Mouse (Mus musculus) limb, embryonic 10.5 days (tissue): ENCODE measurements around the gene Arsa. TPM values are rescaled to one million over a fixed set of nuclear protein-coding genes. Genes with fewer than 3 reads are reported as not detected.

Experiments used
- DNase-seq: peaks from one replicate; pipeline ENCODE4 v3.0.0-alpha.2; 2017; ENCODE audit warnings: low spot score
- H3K27ac ChIP-seq: fragments of 300-500 bp; sonication (generic); 2 replicates; pipeline ENCODE4 v1.5.1; 2016; ENCODE audit warnings: mild to moderate bottlenecking
- H3K27me3 ChIP-seq: fragments of 300-500 bp; sonication (generic); 2 replicates; pipeline ENCODE4 v1.6.1; 2016; ENCODE audit warnings: low read depth, mild to moderate bottlenecking; ENCODE audit not compliant: poor library complexity, severe bottlenecking
- H3K36me3 ChIP-seq: fragments of 300-500 bp; sonication (generic); 2 replicates; pipeline ENCODE4 v1.6.1; 2016; ENCODE audit warnings: mild to moderate bottlenecking, moderate library complexity
- H3K4me1 ChIP-seq: fragments of 300-500 bp; sonication (generic); 2 replicates; pipeline ENCODE4 v1.6.1; 2016
- H3K4me3 ChIP-seq: fragments of 300-500 bp; sonication (generic); 2 replicates; pipeline ENCODE4 v1.5.1; 2016; ENCODE audit warnings: mild to moderate bottlenecking, moderate library complexity
- H3K9me3 ChIP-seq: fragments of 300-500 bp; sonication (generic); replicated peaks from 2 replicates; pipeline ENCODE4 v1.6.1; 2016; ENCODE audit warnings: mild to moderate bottlenecking
- WGBS: fragments of 180-500 bp; shearing (Covaris S2); methylation state at CpG from one replicate; pipeline ENCODE4 v1.1.7; 2016; 5-methylcytosine and 5-hydroxymethylcytosine counted together
- polyA plus RNA-seq: library from polyadenylated mRNA; unstranded; fragments of >200 nt; fragmentation: Nextera tagmentation; extraction: Ambion mirVana; gene quantifications from 2 replicates; pipeline ENCODE4 v1.2.1, GENCODE M21; 2016

The Arsa gene
- polyA plus RNA-seq, 1 experiment from 2014 or later: 11.2 TPM

DNA sequence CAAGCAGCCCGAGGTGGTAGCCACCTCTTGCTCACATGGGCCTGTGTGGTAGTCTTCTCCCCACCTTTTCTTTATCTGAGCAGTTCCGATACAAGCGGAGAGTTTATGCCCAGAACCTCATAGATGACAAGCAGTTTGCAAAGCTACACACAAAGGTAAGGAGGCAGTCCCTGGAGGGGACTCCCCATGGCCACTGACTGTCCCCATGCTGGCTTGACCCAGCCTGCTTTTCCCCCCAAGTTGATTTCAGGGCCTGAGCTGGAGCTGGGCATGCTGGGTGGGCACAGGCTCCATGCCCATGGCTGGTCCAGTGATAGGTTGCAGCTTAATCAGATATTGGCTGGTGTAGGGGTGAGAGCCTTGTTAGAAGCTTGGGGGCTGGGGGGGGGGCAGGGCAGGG, 24.1 kb upstream of the Arsa start:
- DNase-seq: no peak
- Histone ChIP-seq H3K4me1 (peaks cover 47% of the 10 kb centered on the region), H3K36me3 (peaks cover 16% of the 10 kb centered on the region), H3K9me3 (no peaks in the 10 kb centered on the region), H3K4me3 (peak overlapping the region; percentile 66; the same call in 1 of the 2 replicates), H3K27me3 (peaks cover 55% of the 10 kb centered on the region), H3K27ac (no peak overlapping the region)
- WGBS: 85% methylated on average over 3 of the region's 3 CpGs

DNA sequence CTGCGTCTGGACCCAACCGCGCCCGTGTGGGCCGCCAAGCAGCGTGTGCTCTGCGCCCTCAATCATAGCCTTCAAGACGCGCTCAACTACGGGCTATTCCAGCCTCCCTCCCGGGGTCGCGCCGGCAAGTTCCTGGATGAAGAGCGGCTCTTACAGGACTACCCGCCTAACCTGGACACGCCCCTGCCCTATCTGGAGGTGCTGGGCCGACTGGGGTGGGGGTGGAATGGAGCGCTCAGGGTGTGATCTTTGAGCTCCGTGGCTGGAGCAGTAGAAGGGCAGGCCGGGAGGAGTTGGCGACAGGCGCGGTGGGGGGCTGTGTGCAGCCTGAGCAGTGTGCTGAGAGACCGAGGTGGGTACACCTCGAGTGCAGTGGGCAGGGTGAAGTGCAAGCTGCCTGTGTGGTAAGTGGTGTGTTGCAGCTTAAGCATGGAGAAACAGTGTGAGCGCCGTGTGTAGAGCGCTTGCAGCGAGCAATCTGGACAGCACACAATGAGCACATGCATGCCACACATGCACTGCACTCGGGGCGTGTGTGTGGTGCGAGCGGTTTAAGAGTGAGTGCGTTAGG, 23.1 kb upstream of the Arsa start:
- peaks cover 14% of the 10 kb centered on the region for H3K36me3 ChIP-seq
- peak overlapping the region; percentile 66 for H3K4me3 ChIP-seq
- H3K27ac ChIP-seq: peak overlapping the region; percentile 88
- no peaks in the 10 kb centered on the region for H3K9me3 ChIP-seq
- peaks cover 43% of the 10 kb centered on the region for H3K4me1 ChIP-seq
- DNase-seq: no peak
- peaks cover 60% of the 10 kb centered on the region for H3K27me3 ChIP-seq
- 1% methylated on average over 35 of the region's 35 CpGs for WGBS

DNA sequence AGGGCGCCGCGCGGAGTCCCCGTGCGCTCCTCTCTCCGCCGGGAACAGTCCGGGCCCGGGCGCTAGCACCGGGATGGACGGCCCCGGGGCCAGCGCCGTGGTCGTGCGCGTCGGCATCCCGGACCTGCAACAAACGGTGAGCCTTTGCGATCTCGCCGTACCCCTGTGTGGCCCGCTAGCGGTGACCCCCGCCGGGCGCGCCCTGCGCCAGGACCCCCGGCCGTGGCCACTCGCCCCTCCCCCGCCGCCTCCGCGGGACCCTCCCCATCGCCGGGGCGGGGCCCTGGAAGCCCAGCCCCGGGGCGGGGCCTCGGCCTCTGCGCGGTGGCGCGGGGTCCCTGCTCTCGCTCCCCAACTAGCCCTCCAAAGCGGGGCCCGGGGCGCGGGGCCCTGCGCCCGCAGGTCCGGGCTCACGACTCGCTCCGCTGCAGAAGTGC, 22.6 kb upstream of the Arsa start:
- WGBS: under 1% methylated on average over 54 of the region's 60 CpGs
- Histone ChIP-seq H3K9me3 (no peaks in the 10 kb centered on the region), H3K4me3 (peak overlapping the region; percentile 66), H3K36me3 (peaks cover 14% of the 10 kb centered on the region), H3K4me1 (peaks cover 38% of the 10 kb centered on the region), H3K27me3 (peaks cover 60% of the 10 kb centered on the region), H3K27ac (peak overlapping the region; percentile 88)
- DNase-seq: peak; percentile 86

DNA sequence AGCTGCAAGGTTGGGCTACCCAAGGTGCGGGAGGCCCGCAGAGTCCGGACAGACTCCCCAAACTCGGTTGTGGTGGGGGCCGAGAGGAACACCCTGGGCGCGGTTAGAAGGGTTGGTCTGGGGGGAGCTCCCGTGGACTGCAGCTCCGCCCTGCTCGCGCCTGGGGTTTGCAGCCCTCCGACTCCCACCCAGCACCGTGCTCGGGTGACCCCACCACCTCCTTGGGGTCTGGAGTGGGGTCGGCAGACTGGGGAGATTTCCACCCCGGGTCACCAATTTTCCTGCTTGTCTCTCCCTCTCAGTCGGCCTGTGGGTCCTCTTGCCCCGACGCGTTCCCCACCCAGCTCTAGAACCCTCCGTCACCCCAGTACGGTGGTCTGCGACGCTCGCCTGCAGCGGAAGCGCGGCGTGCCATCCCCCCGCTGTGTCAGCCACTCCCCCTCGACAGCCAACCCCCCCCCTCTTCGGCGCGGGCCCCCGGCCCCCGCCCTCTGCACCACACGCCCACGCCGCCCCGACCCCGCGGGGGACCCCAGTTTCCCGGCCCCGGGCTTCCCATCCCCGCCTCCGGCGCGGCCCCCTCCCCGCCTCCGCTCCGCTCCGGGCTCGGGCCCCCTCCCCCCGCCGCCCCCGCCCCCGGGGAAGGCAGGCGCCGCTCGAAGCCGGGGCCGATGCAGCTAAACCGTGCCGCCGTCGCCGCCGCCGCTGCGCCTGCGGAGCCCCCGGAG, 21.9 kb upstream of the Arsa start, which contains the start of gene Shank3:
Shank3 (plus strand) TSS at position 663 of the 728 bp plus-strand sequence.
- under 1% methylated on average over 71 of the region's 72 CpGs for WGBS
- Histone ChIP-seq H3K36me3 (peaks cover 12% of the 10 kb centered on the region), H3K27me3 (peaks cover 60% of the 10 kb centered on the region), H3K27ac (peak within 1 kb of the TSS; percentile 88), H3K9me3 (no peaks in the 10 kb centered on the region), H3K4me1 (peaks cover 38% of the 10 kb centered on the region), H3K4me3 (peak within 1 kb of the TSS; percentile 66)
- DNase-seq: peak; percentile 66

DNA sequence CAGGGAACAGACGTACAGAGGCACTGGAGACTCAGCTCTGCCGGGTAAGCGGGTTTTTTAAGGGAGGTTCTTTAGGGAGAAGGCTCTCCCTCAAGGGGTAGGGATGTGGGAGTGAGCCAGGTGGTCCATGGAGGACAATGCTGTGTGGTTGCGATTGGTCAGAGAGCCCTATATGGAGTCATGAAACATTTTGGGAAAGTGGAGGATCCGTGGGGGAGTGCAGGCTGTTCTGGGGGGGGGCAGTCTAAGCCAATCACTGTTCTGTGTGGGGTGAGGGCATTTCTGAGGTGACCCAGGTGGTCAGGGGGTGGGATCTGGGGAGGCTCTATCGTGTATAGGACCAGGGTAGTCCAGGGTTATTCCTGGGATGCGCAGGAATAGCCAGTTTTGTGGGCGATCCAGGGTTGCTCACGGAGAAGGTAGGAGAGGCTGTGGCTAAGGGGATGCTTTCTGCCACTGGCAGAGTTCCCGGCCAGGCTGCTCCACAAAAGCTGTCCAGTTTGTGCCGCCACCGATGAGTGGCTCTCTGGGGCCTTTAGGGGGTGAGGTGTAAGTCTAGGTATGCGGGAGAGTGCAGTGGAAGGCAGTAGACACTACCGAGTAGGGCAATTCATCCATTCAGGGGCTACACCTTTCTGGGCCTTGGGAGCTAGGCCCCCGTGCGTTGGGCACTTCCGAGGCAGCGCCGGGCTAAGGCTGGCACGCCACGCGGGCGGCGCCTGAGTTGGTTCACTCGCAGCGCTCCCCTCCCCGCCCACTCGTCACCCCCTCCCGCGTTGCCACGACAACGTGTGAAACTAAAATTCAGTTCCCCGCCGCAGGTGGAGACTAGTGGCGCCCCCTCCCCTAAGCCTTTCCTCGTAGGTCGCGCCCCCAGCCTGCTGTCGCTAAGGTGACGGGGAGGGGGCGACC, 21.1 kb upstream of the Arsa start:
- peak overlapping the region; percentile 88 for H3K27ac ChIP-seq
- WGBS: 2% methylated on average over 41 of the region's 41 CpGs
- H3K27me3 ChIP-seq: peaks cover 58% of the 10 kb centered on the region
- peaks cover 3% of the 10 kb centered on the region for H3K36me3 ChIP-seq
- H3K9me3 ChIP-seq: no peaks in the 10 kb centered on the region
- peaks cover 38% of the 10 kb centered on the region for H3K4me1 ChIP-seq
- H3K4me3 ChIP-seq: peak overlapping the region; percentile 66
- DNase-seq: peak; percentile 65

DNA sequence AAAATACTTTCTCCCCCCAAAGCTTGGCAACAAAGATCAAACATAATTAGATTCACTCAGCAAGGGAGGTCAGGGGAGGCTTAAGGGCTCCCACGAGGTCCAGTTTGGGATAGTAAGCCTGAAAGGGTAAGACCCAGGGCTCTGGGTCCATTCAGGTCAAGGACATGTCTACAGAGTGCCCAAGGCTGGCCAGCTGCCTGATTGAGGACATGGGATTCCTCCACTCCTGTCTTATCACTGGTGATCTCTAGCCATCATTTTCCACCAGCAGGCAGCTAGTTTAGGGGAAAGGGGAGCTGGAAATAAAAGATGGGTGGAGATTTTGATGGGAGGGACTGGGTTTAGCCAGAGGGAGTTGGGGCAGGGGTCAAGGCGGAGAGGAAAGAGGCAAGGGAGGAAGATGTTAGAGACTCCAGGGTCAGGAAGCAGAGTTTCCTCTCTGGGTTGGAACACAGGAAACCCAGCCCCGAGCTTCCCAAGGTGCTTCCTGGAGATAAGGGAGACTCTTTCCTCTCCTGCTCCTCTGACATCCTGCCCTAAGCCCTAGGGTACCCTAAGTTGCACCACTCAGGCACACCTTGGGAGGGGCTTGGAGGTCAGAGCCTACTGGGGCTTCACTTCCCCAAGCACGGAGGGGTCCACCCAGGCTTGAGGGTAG, 20.3 kb upstream of the Arsa start:
- WGBS: 32% methylated on average over 4 of the region's 4 CpGs
- Histone ChIP-seq H3K9me3 (no peaks in the 10 kb centered on the region), H3K27me3 (peaks cover 53% of the 10 kb centered on the region), H3K4me3 (peak overlapping the region; percentile 66), H3K4me1 (peaks cover 38% of the 10 kb centered on the region), H3K36me3 (no peaks in the 10 kb centered on the region), H3K27ac (peak overlapping the region; percentile 88; the same call in 1 of the 2 replicates)
- DNase-seq: no peak

DNA sequence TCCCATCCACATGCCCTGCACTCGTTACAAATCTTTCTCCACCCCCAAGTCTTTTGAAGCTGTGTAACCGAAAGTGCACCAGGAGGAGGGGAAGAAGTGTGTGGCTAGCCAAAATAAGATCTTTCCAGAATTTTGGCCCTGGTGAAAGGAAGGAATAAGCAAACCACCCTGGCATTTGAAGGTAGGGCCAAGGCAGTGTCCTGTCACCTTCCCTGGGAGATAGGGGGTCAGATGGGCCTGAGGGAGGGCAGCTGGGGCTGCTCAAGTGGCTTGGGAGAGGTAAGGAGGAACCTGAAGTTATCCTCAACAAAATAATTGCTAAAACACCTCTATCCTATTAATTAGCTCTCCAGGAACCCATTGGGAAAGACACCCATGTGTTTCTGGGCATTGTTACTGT, 19.6 kb upstream of the Arsa start:
- Histone ChIP-seq H3K4me1 (peaks cover 38% of the 10 kb centered on the region), H3K4me3 (no peak overlapping the region), H3K9me3 (no peaks in the 10 kb centered on the region), H3K27me3 (peaks cover 49% of the 10 kb centered on the region), H3K36me3 (no peaks in the 10 kb centered on the region), H3K27ac (no peak overlapping the region)
- no peak for DNase-seq
- WGBS: 31% methylated on average over 2 of the region's 2 CpGs

DNA sequence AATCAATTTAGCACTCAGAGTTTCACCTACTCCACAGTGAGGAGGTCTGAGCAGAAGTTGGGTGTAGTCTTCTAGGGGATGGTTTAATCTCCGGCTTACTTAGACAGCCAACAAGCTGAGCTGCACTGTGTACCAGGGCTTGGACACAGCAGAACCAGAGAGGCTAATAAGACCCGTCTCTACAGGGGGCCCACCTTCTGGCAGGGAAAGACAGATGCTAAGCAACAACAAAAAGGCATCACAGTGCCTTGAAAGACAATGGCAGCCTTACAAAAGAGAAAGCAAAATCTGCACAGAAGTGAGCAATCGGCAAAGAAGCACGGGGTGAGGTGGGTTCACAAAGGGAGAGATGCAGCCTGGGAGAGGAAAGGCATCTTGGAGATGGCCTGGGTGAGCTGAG, 18.9 kb upstream of the Arsa start:
- Histone ChIP-seq H3K27ac (no peak overlapping the region), H3K27me3 (peaks cover 42% of the 10 kb centered on the region), H3K9me3 (no peaks in the 10 kb centered on the region), H3K4me3 (no peak overlapping the region), H3K4me1 (peaks cover 36% of the 10 kb centered on the region), H3K36me3 (no peaks in the 10 kb centered on the region)
- DNase-seq: no peak
- 70% methylated on average over 4 of the region's 4 CpGs for WGBS

DNA sequence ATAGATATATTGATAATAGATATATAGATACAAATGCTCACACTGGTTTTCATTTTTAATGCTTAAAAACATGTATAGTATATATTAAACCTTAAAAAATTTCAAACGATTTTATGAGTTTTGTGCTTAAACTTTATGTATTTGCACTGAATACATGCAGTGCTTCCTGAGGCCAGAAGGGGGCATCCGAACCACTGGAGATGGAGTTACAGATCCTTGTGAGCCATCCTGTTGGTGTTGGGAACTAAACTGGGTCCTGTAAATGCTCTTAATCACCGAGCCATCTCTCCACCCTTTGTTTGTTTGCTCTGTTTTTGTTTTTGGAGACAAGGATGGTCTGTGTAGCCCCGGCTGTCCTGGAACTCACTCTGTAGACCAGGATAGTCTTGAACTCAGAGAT, 17.7 kb upstream of the Arsa start:
- H3K27me3 ChIP-seq: peaks cover 37% of the 10 kb centered on the region
- H3K9me3 ChIP-seq: no peaks in the 10 kb centered on the region
- H3K36me3 ChIP-seq: no peaks in the 10 kb centered on the region
- no peak overlapping the region for H3K27ac ChIP-seq
- 83% methylated on average over 4 of the region's 4 CpGs for WGBS
- no peak for DNase-seq
- no peak overlapping the region for H3K4me3 ChIP-seq
- peaks cover 25% of the 10 kb centered on the region for H3K4me1 ChIP-seq

DNA sequence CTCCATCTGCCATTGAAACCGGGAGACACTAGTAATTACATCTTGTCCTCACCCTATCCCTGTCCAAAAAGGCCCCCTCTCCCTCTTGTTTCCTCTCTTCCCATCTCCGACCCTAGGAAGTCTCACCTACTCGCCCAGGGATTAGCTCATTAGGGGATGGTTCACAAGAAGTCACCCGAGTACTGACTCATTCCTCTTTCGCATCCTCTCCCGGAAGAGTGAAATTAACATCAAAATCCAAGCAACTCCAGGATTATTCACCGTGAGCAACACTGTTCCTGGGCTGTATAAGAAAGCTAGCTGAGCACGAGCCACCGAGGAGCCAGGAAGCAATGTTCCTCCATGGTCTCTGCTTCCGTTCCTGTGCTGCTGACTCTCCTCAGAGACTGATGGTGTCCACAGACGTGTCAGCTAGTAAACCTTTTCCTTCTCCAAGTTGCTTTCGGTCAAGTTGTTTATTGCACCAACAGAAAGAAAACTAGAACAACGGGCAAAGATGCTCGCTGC, 11.4 kb upstream of the Arsa start:
- 41% methylated on average over 14 of the region's 14 CpGs for WGBS
- Histone ChIP-seq H3K27ac (no peak overlapping the region), H3K9me3 (no peaks in the 10 kb centered on the region), H3K4me3 (no peak overlapping the region), H3K36me3 (no peaks in the 10 kb centered on the region), H3K27me3 (no peaks in the 10 kb centered on the region), H3K4me1 (0 out of 2 replicates have a peak, but pooled peaks cover 3% of the 10 kb centered on the region)
- DNase-seq: no peak

DNA sequence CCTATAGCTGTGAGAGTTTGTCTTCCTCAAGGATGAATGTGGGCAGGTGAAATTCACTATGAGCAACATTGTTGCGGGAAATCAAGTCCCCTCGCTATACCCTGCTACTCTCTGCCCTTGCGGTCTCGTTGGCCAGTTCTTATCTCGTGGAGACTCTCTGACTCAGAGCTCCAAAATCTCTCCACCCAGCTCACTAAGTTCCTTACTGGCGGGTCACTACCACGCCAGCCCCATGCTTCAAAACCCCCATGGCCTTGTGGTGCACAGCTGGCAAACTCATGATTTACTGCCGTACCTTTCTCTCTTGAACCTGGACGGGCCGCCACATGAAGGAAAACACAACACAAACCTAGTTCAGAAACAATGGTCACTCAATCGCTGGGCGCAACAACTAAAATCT, 11.0 kb upstream of the Arsa start:
- no peaks in the 10 kb centered on the region for H3K9me3 ChIP-seq
- 70% methylated on average over 12 of the region's 12 CpGs for WGBS
- H3K4me3 ChIP-seq: no peak overlapping the region
- H3K4me1 ChIP-seq: 0 out of 2 replicates have a peak, but pooled peaks cover 3% of the 10 kb centered on the region
- no peak overlapping the region for H3K27ac ChIP-seq
- no peaks in the 10 kb centered on the region for H3K27me3 ChIP-seq
- DNase-seq: no peak
- H3K36me3 ChIP-seq: no peaks in the 10 kb centered on the region

DNA sequence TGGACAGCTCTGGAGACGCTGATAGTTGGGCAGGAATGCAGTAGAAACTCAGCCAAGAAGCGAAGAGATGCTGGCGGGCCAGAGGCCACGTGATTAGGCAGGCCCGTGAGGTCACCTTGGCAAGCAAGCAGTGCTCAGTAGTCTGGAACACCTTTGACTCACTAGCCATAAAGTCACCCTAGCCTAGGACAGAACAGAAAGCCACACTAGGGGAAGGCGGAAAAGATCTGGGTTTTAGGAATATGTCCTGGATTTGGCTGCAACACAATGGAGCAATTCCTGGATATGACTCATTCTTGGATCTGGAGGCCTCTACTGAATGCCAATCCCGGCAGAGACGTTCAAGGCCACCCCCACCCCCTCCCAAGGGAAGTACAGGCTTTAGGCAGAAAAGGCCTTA, 3.4 kb upstream of the Arsa start:
- H3K27ac ChIP-seq: no peak overlapping the region
- H3K4me1 ChIP-seq: peaks cover 11% of the 10 kb centered on the region
- no peaks in the 10 kb centered on the region for H3K27me3 ChIP-seq
- 85% methylated on average over 8 of the region's 8 CpGs for WGBS
- H3K9me3 ChIP-seq: no peaks in the 10 kb centered on the region
- DNase-seq: no peak
- no peak overlapping the region for H3K4me3 ChIP-seq
- H3K36me3 ChIP-seq: no peaks in the 10 kb centered on the region
